Mouse (Mus musculus) heart, embryonic 10.5 days (tissue): Measurements from ENCODE around the gene Nutm2. TPM values are rescaled to one million over a fixed set of nuclear protein-coding genes. Genes with fewer than 3 reads are reported as not detected.
"Not testable (repeated sequence)": the region's sequence is repeated elsewhere in the genome, so short reads cannot be mapped to it uniquely, and the experiment has no call there.

Experiments
- DNase-seq: peaks from one replicate; pipeline ENCODE4 v3.0.0-alpha.2; 2017; ENCODE audit warnings: low spot score
- H3K27ac ChIP-seq: fragments of 300-500 bp; sonication (generic); 2 replicates; pipeline ENCODE4 v1.5.1; 2016; ENCODE audit warnings: mild to moderate bottlenecking
- H3K27me3 ChIP-seq: fragments of 300-500 bp; sonication (generic); 2 replicates; pipeline ENCODE4 v1.6.1; 2016; ENCODE audit warnings: mild to moderate bottlenecking; ENCODE audit not compliant: poor library complexity, insufficient read depth, severe bottlenecking
- H3K36me3 ChIP-seq: fragments of 300-500 bp; sonication (generic); 2 replicates; pipeline ENCODE4 v1.6.1; 2016; ENCODE audit warnings: mild to moderate bottlenecking, moderate library complexity
- H3K4me1 ChIP-seq: fragments of 300-500 bp; sonication (generic); 2 replicates; pipeline ENCODE4 v1.6.1; 2016; ENCODE audit warnings: mild to moderate bottlenecking
- H3K4me3 ChIP-seq: fragments of 300-500 bp; sonication (generic); 2 replicates; pipeline ENCODE4 v1.5.1; 2016; ENCODE audit warnings: mild to moderate bottlenecking, moderate library complexity
- H3K9me3 ChIP-seq: fragments of 300-500 bp; sonication (generic); 2 replicates; pipeline ENCODE4 v1.6.1; 2016; ENCODE audit warnings: mild to moderate bottlenecking, moderate library complexity
- WGBS: fragments of 180-500 bp; shearing (Covaris S2); methylation state at CpG from one replicate; pipeline ENCODE4 v1.1.7; 2016; 5-methylcytosine and 5-hydroxymethylcytosine counted together
- polyA plus RNA-seq: library from polyadenylated mRNA; unstranded; fragments of >200 nt; fragmentation: Nextera tagmentation; extraction: Ambion mirVana; gene quantifications from 2 replicates; pipeline ENCODE4 v1.2.1, GENCODE M21; 2016

Gene Nutm2
- not detected in 2 replicates for polyA plus RNA-seq

DNA sequence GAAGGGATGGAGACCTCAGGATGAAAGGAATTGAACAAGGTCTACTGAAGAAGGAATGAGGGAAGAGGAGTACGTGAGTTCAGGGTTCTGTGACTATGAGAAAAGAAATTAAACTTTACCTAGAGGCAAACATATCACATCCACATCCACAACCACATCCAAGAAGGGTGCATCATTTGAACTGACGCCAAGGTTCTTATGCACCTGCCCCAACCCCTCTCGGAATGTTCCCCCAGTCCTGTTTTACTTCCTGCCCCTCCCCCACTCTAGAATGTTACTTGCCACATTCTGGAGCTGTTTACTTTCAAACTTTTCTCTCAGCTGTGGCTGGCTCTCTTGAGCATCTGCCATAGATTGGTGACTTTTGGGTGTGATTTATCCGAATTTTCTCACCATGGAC is at the start of gene Nutm2:
Gene Nutm2 (plus strand): TSS at position 301 of the 400 bp plus-strand sequence.
- H3K9me3 ChIP-seq: no peaks in the 10 kb centered on the region
- H3K4me1 ChIP-seq: no peaks in the 10 kb centered on the region
- no peaks in the 10 kb centered on the region for H3K36me3 ChIP-seq
- 76% methylated on average over 4 of the region's 4 CpGs for WGBS
- DNase-seq: no peak
- no peaks in the 10 kb centered on the region for H3K27me3 ChIP-seq
- H3K4me3 ChIP-seq: no peak within 1 kb of the TSS
- no peak within 1 kb of the TSS for H3K27ac ChIP-seq

DNA sequence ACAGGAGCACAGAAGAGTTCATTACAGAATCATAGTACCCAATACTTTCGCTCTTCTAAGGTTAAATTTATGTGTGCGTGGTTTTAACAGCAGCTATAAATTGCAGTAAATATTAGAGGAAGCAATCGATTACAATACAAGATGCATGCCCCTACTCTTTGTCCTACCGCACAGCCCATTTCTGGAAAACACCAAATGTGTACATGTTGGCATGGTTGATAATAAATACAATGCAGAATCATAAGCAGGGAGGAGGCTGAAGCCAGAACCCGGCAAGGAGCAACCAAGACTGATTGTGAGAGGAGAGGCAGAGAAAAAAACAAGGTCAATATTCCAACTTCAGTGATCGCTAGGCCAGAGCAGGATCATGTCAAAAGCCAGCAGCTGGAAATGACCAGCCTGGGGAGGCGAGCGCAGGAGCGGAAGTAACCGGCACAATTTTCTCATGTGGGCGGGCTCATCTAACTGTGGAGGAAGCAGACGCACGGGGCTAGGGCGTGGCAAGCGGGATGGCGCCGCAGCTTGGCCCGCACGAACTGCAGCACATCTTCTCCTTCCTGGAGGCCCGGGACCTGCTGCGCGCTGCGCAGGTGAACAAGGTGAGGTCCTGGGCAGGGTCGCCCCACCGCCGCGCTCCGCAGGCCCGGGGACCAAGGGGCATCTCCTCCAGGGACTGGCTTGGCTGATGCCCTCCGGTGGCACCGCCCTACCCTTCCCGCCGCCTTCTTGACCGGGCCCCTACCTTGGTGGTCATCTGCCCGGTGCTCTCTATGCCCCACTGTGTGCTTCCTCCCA is 49.5 kb upstream of the Nutm2 start, which contains the start of gene Fbxw17:
Gene Fbxw17 (plus strand): TSS at position 476 of the 795 bp plus-strand sequence.
- peak within 1 kb of the TSS; percentile 91 for H3K27ac ChIP-seq
- H3K36me3 ChIP-seq: peaks cover 19% of the 10 kb centered on the region
- WGBS: 11% methylated on average over 35 of the region's 35 CpGs
- H3K4me3 ChIP-seq: peak within 1 kb of the TSS; percentile 78
- peak; percentile 89 for DNase-seq
- H3K4me1 ChIP-seq: peaks cover 8% of the 10 kb centered on the region
- H3K9me3 ChIP-seq: no peaks in the 10 kb centered on the region
- no peaks in the 10 kb centered on the region for H3K27me3 ChIP-seq

DNA sequence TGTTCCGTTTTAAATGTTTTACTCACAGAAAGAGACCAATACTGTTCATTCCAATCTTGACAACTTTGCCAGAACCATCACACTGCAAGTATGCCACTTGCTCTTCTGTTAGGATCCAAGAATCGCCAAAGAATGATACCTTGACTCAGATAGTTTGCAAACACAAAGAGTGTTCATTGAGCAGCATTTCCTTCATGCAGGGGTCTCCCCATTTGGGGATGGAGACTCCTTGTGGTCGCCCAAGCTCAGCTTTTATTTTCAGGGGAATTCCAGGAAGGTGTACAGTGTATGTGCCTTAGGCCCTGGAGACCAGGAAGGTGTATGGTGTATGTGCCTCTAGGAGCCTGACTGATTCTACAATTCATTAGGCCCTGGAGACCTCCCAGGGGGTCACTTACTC is 48.7 kb upstream of the Nutm2 start:
- peaks cover 8% of the 10 kb centered on the region for H3K4me1 ChIP-seq
- H3K36me3 ChIP-seq: peaks cover 27% of the 10 kb centered on the region
- H3K4me3 ChIP-seq: peak overlapping the region; percentile 78
- no peaks in the 10 kb centered on the region for H3K9me3 ChIP-seq
- WGBS: 40% methylated on average over 3 of the region's 3 CpGs
- no peaks in the 10 kb centered on the region for H3K27me3 ChIP-seq
- H3K27ac ChIP-seq: peak overlapping the region; percentile 91; the same call in 1 of the 2 replicates
- no peak for DNase-seq

DNA sequence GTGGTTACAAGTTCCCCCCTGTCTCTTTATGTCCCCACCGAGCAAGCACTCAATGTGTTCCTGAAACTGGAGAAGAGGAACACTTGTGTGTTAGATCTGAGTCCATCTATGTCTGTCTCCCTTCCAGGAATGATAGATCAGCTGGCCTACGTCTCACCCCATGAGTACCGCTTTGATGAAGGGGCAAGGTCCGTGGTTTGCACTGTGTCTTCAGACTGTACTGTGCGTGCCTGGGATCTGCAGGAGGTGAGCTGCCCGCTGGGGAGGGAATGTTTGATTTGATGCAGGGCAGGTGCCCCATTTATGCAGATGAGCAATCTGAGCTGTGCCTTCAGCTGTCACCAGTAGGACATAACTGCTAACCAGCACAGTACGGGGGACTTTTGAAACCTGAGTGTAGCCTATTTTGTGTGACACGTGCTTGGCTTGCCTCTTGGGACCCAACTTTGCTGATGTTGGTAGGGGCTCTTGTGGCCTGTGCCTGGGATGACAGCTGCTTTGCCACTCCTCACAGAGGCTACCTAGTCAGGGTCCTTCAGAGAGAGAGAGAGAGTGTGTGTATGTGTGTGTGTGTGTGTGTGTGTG is 43.4 kb upstream of the Nutm2 start:
- H3K9me3 ChIP-seq: no peaks in the 10 kb centered on the region
- peaks cover 80% of the 10 kb centered on the region for H3K36me3 ChIP-seq
- DNase-seq: no peak
- H3K27me3 ChIP-seq: no peaks in the 10 kb centered on the region
- H3K27ac ChIP-seq: no peak overlapping the region
- H3K4me3 ChIP-seq: no peak overlapping the region
- H3K4me1 ChIP-seq: peaks cover 15% of the 10 kb centered on the region
- 80% methylated on average over 8 of the region's 8 CpGs for whole genome bisulfite sequencing

DNA sequence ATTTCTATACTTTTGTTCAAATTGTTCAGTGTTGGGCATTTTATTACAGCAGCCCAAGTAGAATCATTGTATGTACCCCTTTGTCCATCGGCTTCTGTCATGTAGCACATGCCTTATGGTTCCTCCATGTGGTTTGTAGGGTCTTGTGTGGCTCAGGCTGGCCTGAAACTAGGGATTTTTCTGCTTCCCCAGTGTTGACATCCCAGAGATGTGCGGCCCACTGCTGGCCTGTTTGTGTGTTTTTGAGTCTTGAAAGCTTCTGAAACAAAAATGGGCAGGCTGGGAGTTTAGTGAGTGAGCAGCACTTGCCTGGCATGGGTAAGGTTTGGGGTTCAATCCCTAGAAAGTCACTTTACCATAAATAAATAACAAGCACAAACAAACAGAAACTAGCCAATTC is 42.6 kb upstream of the Nutm2 start:
- H3K36me3 ChIP-seq: peaks cover 88% of the 10 kb centered on the region
- no peak overlapping the region for H3K4me3 ChIP-seq
- H3K27ac ChIP-seq: no peak overlapping the region
- no peaks in the 10 kb centered on the region for H3K27me3 ChIP-seq
- peaks cover 11% of the 10 kb centered on the region; the same call in 1 of the 2 replicates for H3K4me1 ChIP-seq
- WGBS: 90% methylated on average over 2 of the region's 2 CpGs
- peak; percentile 58 for DNase-seq
- no peaks in the 10 kb centered on the region for H3K9me3 ChIP-seq

DNA sequence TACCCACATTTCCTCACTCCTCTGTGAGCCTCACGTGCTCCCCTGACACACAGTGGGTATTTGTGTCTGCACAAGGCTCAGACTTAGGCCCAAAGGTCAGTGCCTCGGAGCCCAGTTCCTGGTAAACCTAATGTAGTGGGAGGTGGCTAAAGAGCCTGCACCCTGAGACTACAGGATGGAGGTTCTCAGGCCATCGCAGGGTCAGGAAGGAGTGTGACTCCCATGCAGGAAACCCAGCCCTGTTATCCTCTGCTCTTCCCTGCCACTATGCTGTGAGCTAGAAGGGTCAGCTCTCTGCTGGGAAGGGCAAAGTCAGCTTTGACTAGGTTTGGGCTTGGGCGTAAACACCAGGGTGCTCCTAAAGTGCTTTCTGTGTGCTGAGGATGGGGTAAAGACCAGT is 40.4 kb upstream of the Nutm2 start:
- Histone ChIP-seq H3K27ac (no peak overlapping the region), H3K36me3 (peaks cover 95% of the 10 kb centered on the region), H3K9me3 (no peaks in the 10 kb centered on the region), H3K4me3 (no peak overlapping the region), H3K4me1 (peaks cover 11% of the 10 kb centered on the region; the same call in 1 of the 2 replicates), H3K27me3 (no peaks in the 10 kb centered on the region)
- 68% methylated on average over 4 of the region's 4 CpGs for WGBS
- DNase-seq: no peak

DNA sequence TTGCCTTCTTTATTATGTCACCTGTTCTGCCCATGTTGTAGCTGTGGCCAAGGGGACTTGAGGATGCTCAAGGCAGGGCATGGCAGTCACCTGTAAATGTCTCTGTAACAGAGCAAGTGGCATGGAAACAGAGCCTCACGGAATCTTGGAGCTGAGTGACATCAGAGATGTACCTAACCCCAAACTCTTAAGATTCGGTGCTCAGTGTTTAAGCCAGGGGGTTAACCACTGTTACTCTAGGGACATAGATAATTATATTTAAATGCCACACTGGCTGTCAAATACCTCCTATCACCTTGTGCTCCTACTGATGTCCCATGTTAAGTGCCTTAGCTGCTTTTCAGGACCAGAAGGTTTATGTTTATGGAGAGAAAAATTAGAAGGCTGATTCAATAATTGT is 23.3 kb upstream of the Nutm2 start, which contains the start of gene Gm47429:
Gene Gm47429 (minus strand): TSS at position 101 of the 400 bp plus-strand sequence.
- H3K9me3 ChIP-seq: no peaks in the 10 kb centered on the region
- no peaks in the 10 kb centered on the region for H3K27me3 ChIP-seq
- WGBS: 73% methylated on average over 2 of the region's 2 CpGs
- H3K27ac ChIP-seq: no peak within 1 kb of the TSS
- no peaks in the 10 kb centered on the region for H3K36me3 ChIP-seq
- H3K4me3 ChIP-seq: no peak within 1 kb of the TSS
- no peak for DNase-seq
- H3K4me1 ChIP-seq: no peaks in the 10 kb centered on the region

DNA sequence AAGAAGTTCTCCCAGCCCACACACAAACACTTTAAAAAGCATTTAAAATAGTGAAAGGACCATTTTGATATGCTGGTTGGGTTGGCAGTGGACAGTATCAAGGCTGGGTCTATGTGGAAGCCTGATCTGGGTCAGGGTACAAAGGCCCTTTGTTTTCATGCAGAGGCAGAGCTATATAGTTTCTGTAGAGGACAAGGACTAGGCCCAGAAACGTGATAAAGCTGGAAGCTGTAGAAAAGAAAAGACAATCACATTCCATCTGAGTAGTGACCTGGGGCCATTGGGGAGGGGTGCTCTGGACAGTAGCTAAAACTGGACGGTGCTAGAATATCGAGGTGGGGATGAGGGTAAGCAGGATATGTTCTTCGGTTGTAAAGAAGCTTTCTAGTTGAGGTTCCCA is 21.8 kb upstream of the Nutm2 start:
- H3K27me3 ChIP-seq: no peaks in the 10 kb centered on the region
- no peaks in the 10 kb centered on the region for H3K36me3 ChIP-seq
- no peak overlapping the region for H3K4me3 ChIP-seq
- H3K9me3 ChIP-seq: no peaks in the 10 kb centered on the region
- H3K27ac ChIP-seq: no peak overlapping the region
- no peaks in the 10 kb centered on the region for H3K4me1 ChIP-seq
- no peak for DNase-seq
- 60% methylated on average over 4 of the region's 4 CpGs for WGBS

DNA sequence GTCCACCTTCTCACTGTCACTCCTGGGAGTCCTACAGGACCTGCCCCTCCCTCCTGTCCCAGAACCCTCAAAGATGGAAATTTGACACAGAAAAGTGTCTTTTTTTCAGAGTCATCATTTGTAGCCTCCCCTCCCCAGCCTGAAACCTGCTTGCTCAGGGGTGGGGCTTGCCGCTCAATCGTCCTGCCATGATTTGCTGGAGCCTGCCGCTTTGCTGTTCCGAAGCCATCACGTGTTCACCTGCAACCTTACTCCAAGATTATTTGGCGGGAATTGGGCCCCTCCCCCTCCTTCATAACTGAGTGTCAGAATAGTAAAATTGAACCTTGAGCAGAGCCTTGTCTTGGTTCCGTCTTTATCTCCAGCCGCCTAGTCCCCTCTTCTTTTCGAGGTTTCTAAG is 14.8 kb upstream of the Nutm2 start:
- not testable (repeated sequence) for H3K27me3 ChIP-seq, DNase-seq
- WGBS: 64% methylated on average over 9 of the region's 9 CpGs

DNA sequence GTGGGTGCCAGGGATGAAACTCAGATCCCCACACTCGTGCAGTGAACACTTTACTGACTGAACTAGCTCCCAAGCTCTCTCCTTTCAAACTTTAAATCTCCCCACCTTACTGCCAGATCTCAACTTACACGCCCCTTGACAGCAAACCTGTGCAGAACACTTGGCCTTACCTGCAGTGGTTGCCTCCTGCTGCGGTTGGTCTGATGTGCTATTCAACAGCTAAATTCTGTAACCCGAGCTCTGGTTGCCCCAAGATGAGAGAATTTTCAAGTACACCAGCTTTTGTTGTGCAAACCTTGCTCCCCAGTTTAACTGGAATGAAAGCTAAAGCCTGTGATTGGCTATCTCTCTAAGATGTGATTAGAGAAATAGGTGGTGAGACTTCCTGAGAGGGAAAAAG is 13.7 kb upstream of the Nutm2 start:
- no peaks in the 10 kb centered on the region for H3K27me3 ChIP-seq
- H3K36me3 ChIP-seq: no peaks in the 10 kb centered on the region
- no peak for DNase-seq
- no peaks in the 10 kb centered on the region for H3K4me1 ChIP-seq
- H3K4me3 ChIP-seq: no peak overlapping the region
- WGBS: 31% methylated on average over 4 of the region's 4 CpGs
- H3K27ac ChIP-seq: no peak overlapping the region
- no peaks in the 10 kb centered on the region for H3K9me3 ChIP-seq

More for the DNA sequence above, 14.8 kb upstream of the Nutm2 start:
- not testable (repeated sequence) for H3K4me3 ChIP-seq, H3K36me3 ChIP-seq, H3K27ac ChIP-seq, H3K9me3 ChIP-seq, H3K4me1 ChIP-seq

DNA sequence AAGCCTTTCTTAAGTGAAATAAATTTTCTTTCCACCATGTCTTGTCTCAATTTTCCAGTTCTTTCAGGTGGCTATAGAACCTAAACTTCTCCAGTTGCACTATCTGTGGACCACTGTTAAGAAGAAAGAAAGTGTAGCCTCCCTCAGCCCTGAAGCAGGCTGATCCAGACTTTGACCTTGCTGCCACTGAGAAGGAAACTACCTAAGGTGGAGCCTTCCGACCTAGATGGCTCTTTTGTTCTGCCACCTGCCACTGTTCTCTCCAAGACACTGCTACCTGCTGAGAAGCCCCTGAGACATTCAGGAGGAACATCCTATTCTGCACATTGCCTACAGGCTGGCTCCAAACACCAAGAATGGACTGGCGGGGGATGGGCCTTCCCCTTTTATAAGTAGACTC is 6.7 kb upstream of the Nutm2 start:
- H3K9me3 ChIP-seq, H3K36me3 ChIP-seq, H3K27me3 ChIP-seq, H3K4me1 ChIP-seq, DNase-seq, H3K27ac ChIP-seq, H3K4me3 ChIP-seq: not testable (repeated sequence)
- 54% methylated on average over 2 of the region's 2 CpGs for WGBS

DNA sequence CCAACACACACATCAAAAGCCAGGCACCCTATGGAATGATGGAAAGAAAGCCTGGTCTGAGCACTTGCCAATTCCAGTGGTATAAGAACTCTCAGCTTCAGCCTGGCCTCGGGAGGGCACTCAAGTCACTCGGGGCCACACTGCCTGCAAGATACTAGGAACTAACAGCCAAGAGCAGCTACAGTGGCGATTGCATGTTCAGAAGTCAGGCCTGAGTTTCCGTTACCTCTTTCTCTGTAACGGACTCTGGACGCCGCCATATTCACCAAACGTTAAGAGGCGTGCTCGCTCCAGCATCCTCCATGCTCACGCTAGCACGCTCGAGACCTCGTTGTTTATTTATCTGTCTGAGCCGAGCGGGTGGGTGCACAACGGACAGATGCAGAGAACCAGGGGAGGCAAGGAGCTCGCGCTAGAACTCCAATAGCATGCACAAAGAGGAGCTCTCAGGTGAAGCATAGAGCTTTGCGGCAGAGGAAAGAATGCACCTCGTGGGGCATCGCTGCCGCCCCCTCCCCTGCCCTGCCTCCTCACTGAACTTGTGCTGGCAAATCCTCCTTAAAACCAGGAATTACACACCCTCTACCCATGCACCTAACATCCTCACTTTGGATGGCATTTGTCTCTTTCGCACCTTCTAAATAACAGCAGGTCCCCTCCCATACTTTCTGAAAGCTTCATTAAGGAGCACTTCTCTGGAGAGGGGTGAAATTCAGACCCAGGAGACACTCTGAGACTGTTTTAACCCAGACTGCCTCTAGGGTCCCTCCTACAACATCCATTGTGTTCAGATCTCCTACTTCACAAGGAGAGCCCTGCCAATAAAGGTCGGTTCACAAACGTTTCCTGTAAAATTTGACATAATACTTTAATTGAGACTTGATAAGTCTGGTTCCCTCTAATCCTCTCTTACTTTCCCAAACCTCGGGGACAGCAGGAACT is 2.2 kb upstream of the Nutm2 start:
- H3K4me1 ChIP-seq: no peaks in the 10 kb centered on the region
- 35% methylated on average over 27 of the region's 27 CpGs for WGBS
- peak overlapping the region; percentile 53 for H3K4me3 ChIP-seq
- no peaks in the 10 kb centered on the region for H3K36me3 ChIP-seq
- 0 out of 2 replicates have a peak overlapping the region, but pooled peaks have one; percentile 13 for H3K27ac ChIP-seq
- H3K9me3 ChIP-seq: no peaks in the 10 kb centered on the region
- no peak for DNase-seq
- H3K27me3 ChIP-seq: no peaks in the 10 kb centered on the region
